Mouse (Mus musculus) kidney, adult 2 months (tissue): ENCODE results near the gene Fbxl19.

ENCODE experiments used
- CTCF ChIP-seq: fragments of 200-500 bp; conservative IDR thresholded peaks from 2 replicates; pipeline ENCODE4 v1.5.1; 2011; ENCODE audit warnings: low read depth, mild to moderate bottlenecking, control low read depth, low read length, moderate library complexity, mixed read lengths; ENCODE audit not compliant: insufficient read depth, insufficient read length
- POLR2A ChIP-seq: fragments of 200-500 bp; IDR thresholded peaks from one replicate; pipeline ENCODE4 v1.6.1; 2011; ENCODE audit warnings: low read depth, low read length, control low read depth

DNA sequence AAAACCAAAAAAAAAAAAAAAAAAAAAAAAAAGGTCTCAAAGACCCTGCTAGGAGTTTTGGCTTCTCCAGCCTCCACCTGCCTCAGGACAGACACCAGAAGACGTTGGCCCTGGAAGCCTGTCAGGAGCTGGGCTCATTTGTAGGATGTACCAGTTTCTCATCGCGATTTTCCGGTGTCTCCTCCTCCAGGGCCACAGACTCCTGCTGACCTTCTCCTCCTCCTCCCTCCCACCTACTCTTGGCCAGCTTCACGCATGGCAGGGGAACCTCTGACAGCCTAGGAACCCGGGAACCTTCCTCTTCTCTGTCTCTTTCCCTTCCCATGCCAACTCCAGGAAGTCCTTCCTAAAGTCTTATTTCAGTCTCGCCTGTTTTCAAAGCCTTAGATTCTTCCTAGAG lies 72.7 kb downstream of the Fbxl19 start:
- TF ChIP-seq CTCF (no peak), POLR2A (no peak)
